Mouse (Mus musculus): Measurements from ENCODE around the gene Srp68. TPM values are rescaled to one million over a fixed set of nuclear protein-coding genes. Genes with fewer than 3 reads are reported as not detected.

Gene Srp68
- total RNA-seq, 2 experiments from 2014 or later, result 87.7 to 89.2 TPM

GRCm38 (mm10) chr11:116298221-116298620 lies 24.2 kb upstream of the Srp68 start:
- DNase-seq, result peak; percentile 20
- TF ChIP-seq CTCF (IDR thresholded peaks at IDR 0.05), result no peak
- intact Hi-C loops (cut with DNase I), result no loop called here
- Histone ChIP-seq H3K4me3 (no peak overlapping the region), H3K27ac (no peak overlapping the region)

- DNase-seq, result peak; percentile 49
- H3K4me3 ChIP-seq, result no peak overlapping the region
- no peak for TF ChIP-seq CTCF (IDR thresholded peaks at IDR 0.05)
- H3K27ac ChIP-seq, result peak overlapping the region; percentile 64
- intact Hi-C loops (cut with DNase I), result no loop called here
Measured at GRCm38 (mm10) chr11:116297017-116297416, 23.0 kb upstream of the Srp68 start.

GRCm38 (mm10) chr11:116296191-116296734 lies 22.2 kb upstream of the Srp68 start:
- Histone ChIP-seq H3K4me3 (no peak overlapping the region), H3K27ac (peak overlapping the region; percentile 64)
- intact Hi-C loops (cut with DNase I), result no loop called here

GRCm38 (mm10) chr11:116294319-116294718 lies 20.3 kb upstream of the Srp68 start:
- no peak overlapping the region for H3K4me3 ChIP-seq
- TF ChIP-seq CTCF (IDR thresholded peaks at IDR 0.05), result peak; percentile 80
- intact Hi-C loops (cut with DNase I), result loop anchor here (1.0 kb wide), 1 partner anchor 68 kb away; no protein-coding TSS in a partner anchor
- H3K27ac ChIP-seq, result no peak overlapping the region
- DNase-seq, result peak; percentile 61

More at GRCm38 (mm10) chr11:116296191-116296734, 22.2 kb upstream of the Srp68 start:
- no peak for TF ChIP-seq CTCF (IDR thresholded peaks at IDR 0.05)
- peak; percentile 73 for DNase-seq

DNA sequence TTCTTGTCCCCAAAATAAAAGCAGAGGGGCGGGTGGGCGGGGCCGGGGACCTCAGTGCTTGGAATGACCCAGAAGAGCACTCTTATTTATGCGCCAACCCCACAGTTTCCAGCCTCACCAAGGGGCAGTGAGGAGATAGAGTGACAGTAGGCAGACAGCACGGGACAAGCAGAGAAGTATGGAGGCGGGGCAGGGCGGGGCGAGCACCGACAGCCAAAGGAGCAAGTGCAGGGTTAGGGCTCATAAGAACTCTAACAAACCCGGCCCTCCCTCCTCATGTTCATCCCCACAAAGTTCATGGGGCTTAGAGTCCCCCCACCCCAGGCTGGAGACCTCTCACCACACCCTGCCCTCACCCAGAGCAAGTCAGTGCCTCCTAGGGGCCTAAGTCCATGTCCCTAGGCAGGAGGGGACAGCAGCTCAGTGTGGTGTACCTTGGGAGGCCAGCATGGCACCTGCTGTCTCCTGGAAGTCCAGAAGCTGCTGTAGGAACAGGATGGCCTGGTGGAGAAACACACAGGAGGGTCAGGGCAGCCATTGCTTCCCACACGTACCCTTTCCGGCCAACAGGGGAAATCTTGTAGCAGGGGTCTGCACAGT lies 19.6 kb upstream of the Srp68 start:
- Histone ChIP-seq H3K27ac (no peak overlapping the region), H3K4me3 (no peak overlapping the region)
- intact Hi-C loops (cut with DNase I), result loop anchor here (1.0 kb wide), 1 partner anchor 67 kb away; no protein-coding TSS in a partner anchor
- DNase-seq, result no peak
- TF ChIP-seq CTCF (IDR thresholded peaks at IDR 0.05), result no peak

- no peak overlapping the region for H3K27ac ChIP-seq
- no peak for TF ChIP-seq CTCF (IDR thresholded peaks at IDR 0.05)
- no peak for DNase-seq
- intact Hi-C loops (cut with DNase I), result no loop called here
- H3K4me3 ChIP-seq, result no peak overlapping the region
Measured at GRCm38 (mm10) chr11:116292401-116292800, 18.4 kb upstream of the Srp68 start.

- intact Hi-C loops (cut with DNase I), result no loop called here
- no peak for TF ChIP-seq CTCF (IDR thresholded peaks at IDR 0.05)
- H3K27ac ChIP-seq, result no peak overlapping the region
- no peak for DNase-seq
- H3K4me3 ChIP-seq, result no peak overlapping the region
Measured at GRCm38 (mm10) chr11:116290556-116290955, 16.5 kb upstream of the Srp68 start.

- no peak for DNase-seq
- H3K27ac ChIP-seq, result no peak overlapping the region
- intact Hi-C loops (cut with DNase I), result no loop called here
- H3K4me3 ChIP-seq, result no peak overlapping the region
- no peak for TF ChIP-seq CTCF (IDR thresholded peaks at IDR 0.05)
Measured at GRCm38 (mm10) chr11:116287351-116287750, 13.3 kb upstream of the Srp68 start.

DNA sequence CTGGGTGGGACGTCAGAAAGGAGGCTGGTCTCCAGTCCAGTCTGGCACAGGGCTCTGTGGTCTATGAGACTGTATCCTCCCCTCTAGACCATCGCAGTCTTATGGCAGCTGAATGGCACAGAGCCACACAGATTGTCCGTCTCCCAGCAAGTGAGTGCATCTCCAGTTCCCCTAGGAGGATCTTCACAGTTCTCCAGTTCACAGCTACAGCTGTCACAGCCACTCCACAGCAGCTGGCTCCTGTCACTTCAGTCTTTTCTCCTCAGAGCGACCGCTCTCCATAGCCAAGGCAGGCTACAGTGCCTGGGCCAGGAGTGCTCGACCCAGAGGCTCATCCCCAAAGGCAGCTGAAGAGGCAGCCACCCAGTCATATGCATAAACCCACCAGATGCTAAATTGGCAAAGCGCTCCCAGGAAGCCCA lies 11.8 kb upstream of the Srp68 start:
- intact Hi-C loops (cut with DNase I), result no loop called here
- H3K27ac ChIP-seq, result peak overlapping the region; percentile 38
- no peak overlapping the region for H3K4me3 ChIP-seq
- no peak for TF ChIP-seq CTCF (IDR thresholded peaks at IDR 0.05)
- peak; percentile 68 for DNase-seq

GRCm38 (mm10) chr11:116283982-116284381 lies 10.0 kb upstream of the Srp68 start:
- intact Hi-C loops (cut with DNase I), result no loop called here
- no peak overlapping the region for H3K27ac ChIP-seq
- no peak for DNase-seq

DNA sequence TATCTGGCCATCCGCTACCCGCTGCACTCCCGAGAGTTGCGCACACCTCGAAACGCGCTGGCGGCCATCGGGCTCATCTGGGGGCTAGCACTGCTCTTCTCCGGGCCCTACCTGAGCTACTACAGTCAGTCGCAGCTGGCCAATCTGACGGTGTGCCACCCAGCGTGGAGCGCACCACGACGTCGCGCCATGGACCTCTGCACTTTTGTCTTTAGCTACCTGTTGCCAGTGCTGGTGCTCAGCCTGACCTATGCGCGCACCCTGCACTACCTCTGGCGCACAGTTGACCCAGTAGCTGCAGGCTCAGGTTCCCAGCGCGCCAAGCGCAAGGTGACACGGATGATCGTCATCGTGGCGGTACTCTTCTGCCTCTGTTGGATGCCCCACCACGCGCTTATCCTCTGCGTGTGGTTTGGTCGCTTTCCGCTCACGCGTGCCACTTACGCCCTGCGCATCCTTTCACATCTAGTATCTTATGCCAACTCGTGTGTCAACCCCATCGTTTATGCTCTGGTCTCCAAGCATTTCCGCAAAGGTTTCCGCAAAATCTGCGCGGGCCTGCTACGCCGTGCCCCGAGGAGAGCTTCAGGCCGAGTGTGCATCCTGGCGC lies 9.0 kb upstream of the Srp68 start:
- DNase-seq, result no peak
- no peak overlapping the region for H3K27ac ChIP-seq
- intact Hi-C loops (cut with DNase I), result no loop called here
- 0 out of 2 replicates have a peak overlapping the region, but pooled peaks have one; percentile 5 for H3K4me3 ChIP-seq
- TF ChIP-seq CTCF (IDR thresholded peaks at IDR 0.05), result no peak

More at GRCm38 (mm10) chr11:116283982-116284381, 10.0 kb upstream of the Srp68 start:
- no peak overlapping the region for H3K4me3 ChIP-seq
- TF ChIP-seq CTCF (IDR thresholded peaks at IDR 0.05), result no peak

DNA sequence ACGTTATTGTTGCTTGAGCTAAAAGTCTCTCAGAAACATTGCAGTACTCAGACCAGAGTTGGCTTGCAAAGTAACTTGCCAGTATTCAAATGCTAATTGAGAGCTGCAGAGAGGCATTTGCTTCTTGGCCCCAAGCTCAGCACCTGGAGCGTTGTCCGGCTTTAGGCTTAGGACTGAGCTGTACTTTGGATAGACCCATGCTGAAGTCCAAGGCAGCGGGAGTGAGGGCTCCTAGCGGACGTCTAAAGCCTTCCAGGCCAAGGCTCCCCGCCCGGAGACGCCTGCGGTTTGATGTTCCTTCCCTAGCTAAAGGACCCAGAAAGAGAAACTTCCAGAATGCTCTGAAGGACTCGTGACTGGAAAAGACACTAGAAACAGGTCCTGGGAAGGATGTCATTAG lies 8.1 kb upstream of the Srp68 start:
- intact Hi-C loops (cut with DNase I), result no loop called here
- H3K27ac ChIP-seq, result no peak overlapping the region
- H3K4me3 ChIP-seq, result peak overlapping the region; percentile 61
- DNase-seq, result no peak
- no peak for TF ChIP-seq CTCF (IDR thresholded peaks at IDR 0.05)

GRCm38 (mm10) chr11:116281671-116282070 lies 7.7 kb upstream of the Srp68 start:
- Histone ChIP-seq H3K27ac (0 out of 2 replicates have a peak overlapping the region, but pooled peaks have one; percentile 4), H3K4me3 (peak overlapping the region; percentile 61)
- no peak for TF ChIP-seq CTCF (IDR thresholded peaks at IDR 0.05)
- DNase-seq, result no peak
- intact Hi-C loops (cut with DNase I), result no loop called here
